Mouse (Mus musculus) heart, embryonic 16.5 days (tissue): ENCODE measurements around the gene Nipal4. TPM values are rescaled to one million over a fixed set of nuclear protein-coding genes. Genes with fewer than 3 reads are reported as not detected.
A peak's percentile ranks its signal among the peaks of the same experiment; 100 is the strongest.

Experiments
- ATAC-seq: fragments of 200-750 bp; cut with Nextera tagmentation; replicated peaks from 2 replicates; pipeline ENCODE4 v1.8.0; 2017; ENCODE audit warnings: moderate number of reproducible peaks; ENCODE audit not compliant: insufficient read depth, low FRiP score; ENCODE audit errors: extremely low read depth
- H3K27ac ChIP-seq: fragments of 300-500 bp; sonication (generic); 2 replicates; pipeline ENCODE4 v1.5.1; 2014; ENCODE audit warnings: mild to moderate bottlenecking, low read length, control low read depth, moderate library complexity
- H3K27me3 ChIP-seq: fragments of 300-500 bp; sonication (generic); 2 replicates; pipeline ENCODE4 v1.6.1; 2014; ENCODE audit warnings: low read length, mixed read lengths; ENCODE audit not compliant: control insufficient read depth, insufficient read depth
- H3K36me3 ChIP-seq: fragments of 300-500 bp; sonication (generic); 2 replicates; pipeline ENCODE4 v1.6.1; 2014; ENCODE audit not compliant: control insufficient read depth, insufficient read depth
- H3K4me1 ChIP-seq: fragments of 300-500 bp; sonication (generic); 2 replicates; pipeline ENCODE4 v1.6.1; 2014; ENCODE audit warnings: low read length, mixed read lengths; ENCODE audit not compliant: control insufficient read depth, insufficient read depth
- H3K4me2 ChIP-seq: fragments of 300-500 bp; sonication (generic); 2 replicates; pipeline ENCODE4 v1.6.1; 2014; ENCODE audit warnings: low read depth, mild to moderate bottlenecking, control low read depth, low read length
- H3K4me3 ChIP-seq: fragments of 300-500 bp; sonication (generic); 2 replicates; pipeline ENCODE4 v1.5.1; 2014; ENCODE audit warnings: mild to moderate bottlenecking, control low read depth, low read length
- H3K9ac ChIP-seq: fragments of 300-500 bp; sonication (generic); 2 replicates; pipeline ENCODE4 v1.6.1; 2014; ENCODE audit warnings: low read length, control low read depth
- H3K9me3 ChIP-seq: fragments of 300-500 bp; sonication (generic); replicated peaks from 2 replicates; pipeline ENCODE4 v1.6.1; 2016; ENCODE audit warnings: low read length; ENCODE audit not compliant: control insufficient read depth
- WGBS: fragments of 180-500 bp; shearing (Covaris S2); extraction: QIAGEN DNeasy Blood & Tissue Kit; methylation state at CpG from one replicate; pipeline ENCODE4 v1.1.7; 2014; 5-methylcytosine and 5-hydroxymethylcytosine counted together
- polyA plus RNA-seq: library from polyadenylated mRNA; unstranded; fragments of >200 nt; fragmentation: Nextera tagmentation; extraction: Ambion mirVana; gene quantifications from 2 replicates; pipeline ENCODE4 v1.2.1, GENCODE M21; 2015

The Nipal4 gene
- polyA plus RNA-seq, 1 experiment from 2014 or later = 4.9 TPM

- Histone ChIP-seq H3K36me3 (peaks cover 62% of the 10 kb centered on the region), H3K4me2 (no peak overlapping the region), H3K27ac (no peak overlapping the region), H3K4me1 (peaks cover 5% of the 10 kb centered on the region), H3K27me3 (no peaks in the 10 kb centered on the region), H3K9ac (no peak overlapping the region), H3K9me3 (no peaks in the 10 kb centered on the region), H3K4me3 (no peak overlapping the region)
- no peak for ATAC-seq
- WGBS = 83% methylated on average over 8 of the region's 8 CpGs
Measured at GRCm38 (mm10) chr11:46123328-46123866, 42.9 kb downstream of the Nipal4 start.

GRCm38 (mm10) chr11:46122875-46123274, 43.4 kb downstream of the Nipal4 start:
- H3K4me2 ChIP-seq = no peak overlapping the region
- H3K4me1 ChIP-seq = peaks cover 5% of the 10 kb centered on the region
- H3K27ac ChIP-seq = peak overlapping the region; percentile 34; the same call in 1 of the 2 replicates
- H3K27me3 ChIP-seq = no peaks in the 10 kb centered on the region
- ATAC-seq = no peak
- H3K36me3 ChIP-seq = peaks cover 64% of the 10 kb centered on the region
- H3K9me3 ChIP-seq = no peaks in the 10 kb centered on the region
- WGBS = 86% methylated on average over 4 of the region's 4 CpGs
- H3K4me3 ChIP-seq = no peak overlapping the region
- H3K9ac ChIP-seq = no peak overlapping the region

DNA sequence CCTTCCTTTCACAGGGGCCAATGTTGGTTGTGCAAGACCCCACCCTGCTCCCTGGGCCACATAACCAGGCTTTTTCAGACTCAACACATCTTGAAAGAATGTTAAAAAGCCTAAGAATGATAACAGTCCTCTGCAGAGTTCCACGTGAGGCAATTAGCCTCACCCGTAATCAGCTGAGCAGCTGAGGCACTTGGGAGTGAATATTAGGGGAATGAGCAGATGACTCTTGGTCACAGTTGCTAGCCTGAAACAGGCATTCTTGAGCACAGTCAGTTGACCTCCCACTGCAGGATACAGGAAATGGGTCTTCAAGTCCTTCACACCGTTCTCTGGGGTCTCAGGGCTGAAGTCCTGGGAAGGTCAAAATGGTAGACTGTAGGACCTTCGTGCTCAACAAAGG, 44.6 kb downstream of the Nipal4 start:
- H3K27ac ChIP-seq = 0 out of 2 replicates have a peak overlapping the region, but pooled peaks have one; percentile 31
- 63% methylated on average over 4 of the region's 4 CpGs for WGBS

GRCm38 (mm10) chr11:46120084-46120483, 46.2 kb downstream of the Nipal4 start:
- no peaks in the 10 kb centered on the region for H3K27me3 ChIP-seq
- ATAC-seq = no peak
- H3K36me3 ChIP-seq = peaks cover 61% of the 10 kb centered on the region
- no peak overlapping the region for H3K4me2 ChIP-seq
- 84% methylated on average over 10 of the region's 10 CpGs for WGBS
- H3K9me3 ChIP-seq = no peaks in the 10 kb centered on the region
- no peak overlapping the region for H3K4me3 ChIP-seq
- no peak overlapping the region for H3K9ac ChIP-seq
- H3K27ac ChIP-seq = no peak overlapping the region; the same call in 1 of the 2 replicates
- H3K4me1 ChIP-seq = peaks cover 5% of the 10 kb centered on the region

More for the DNA sequence above, 44.6 kb downstream of the Nipal4 start:
- Histone ChIP-seq H3K27me3 (no peaks in the 10 kb centered on the region), H3K36me3 (peaks cover 69% of the 10 kb centered on the region), H3K9me3 (no peaks in the 10 kb centered on the region), H3K4me1 (peaks cover 5% of the 10 kb centered on the region), H3K4me2 (no peak overlapping the region), H3K4me3 (no peak overlapping the region), H3K9ac (no peak overlapping the region)
- no peak for ATAC-seq

- H3K36me3 ChIP-seq = peaks cover 61% of the 10 kb centered on the region
- H3K27ac ChIP-seq = no peak overlapping the region; the same call in 1 of the 2 replicates
- H3K27me3 ChIP-seq = no peaks in the 10 kb centered on the region
- no peak overlapping the region for H3K4me2 ChIP-seq
- WGBS = 46% methylated on average over 4 of the region's 4 CpGs
- no peak for ATAC-seq
- peaks cover 5% of the 10 kb centered on the region for H3K4me1 ChIP-seq
- no peak overlapping the region for H3K9ac ChIP-seq
- H3K4me3 ChIP-seq = no peak overlapping the region
- H3K9me3 ChIP-seq = no peaks in the 10 kb centered on the region
Measured at GRCm38 (mm10) chr11:46119624-46120023, 46.7 kb downstream of the Nipal4 start.

DNA sequence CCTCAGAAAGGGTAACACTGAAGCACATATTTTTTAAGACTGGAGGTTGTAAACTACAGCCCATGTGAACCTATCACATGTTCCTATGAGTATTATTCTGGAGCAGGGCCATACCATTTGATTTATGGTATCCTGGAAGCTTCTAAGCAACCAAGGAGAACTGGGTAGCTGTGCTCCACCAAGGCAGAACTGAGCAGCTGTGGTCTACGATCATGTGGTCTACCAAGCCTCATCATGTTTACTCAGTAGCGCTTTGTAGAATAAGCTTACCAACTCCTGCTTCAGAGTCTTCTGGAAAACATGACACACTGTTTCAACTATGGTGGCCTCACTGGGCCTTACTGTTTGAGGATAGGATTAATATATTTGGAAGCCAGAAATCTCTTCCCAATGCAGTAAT, 49.8 kb downstream of the Nipal4 start:
- Histone ChIP-seq H3K9me3 (no peaks in the 10 kb centered on the region), H3K36me3 (peaks cover 52% of the 10 kb centered on the region), H3K4me2 (no peak overlapping the region), H3K4me1 (peaks cover 6% of the 10 kb centered on the region), H3K27ac (no peak overlapping the region), H3K27me3 (no peaks in the 10 kb centered on the region), H3K9ac (no peak overlapping the region), H3K4me3 (no peak overlapping the region)
- 85% methylated on average over 2 of the region's 2 CpGs for WGBS
- no peak for ATAC-seq

- no peak overlapping the region for H3K4me2 ChIP-seq
- H3K27me3 ChIP-seq = no peaks in the 10 kb centered on the region
- H3K9ac ChIP-seq = no peak overlapping the region
- WGBS = 70% methylated on average over 9 of the region's 9 CpGs
- H3K27ac ChIP-seq = peak overlapping the region; percentile 10; the same call in 1 of the 2 replicates
- H3K4me3 ChIP-seq = no peak overlapping the region
- peaks cover 44% of the 10 kb centered on the region for H3K36me3 ChIP-seq
- no peak for ATAC-seq
- H3K9me3 ChIP-seq = no peaks in the 10 kb centered on the region
- peaks cover 9% of the 10 kb centered on the region for H3K4me1 ChIP-seq
Measured at GRCm38 (mm10) chr11:46115411-46116173, 50.7 kb downstream of the Nipal4 start.

- H3K4me2 ChIP-seq = no peak overlapping the region
- H3K4me1 ChIP-seq = peaks cover 15% of the 10 kb centered on the region
- no peaks in the 10 kb centered on the region for H3K27me3 ChIP-seq
- no peak overlapping the region for H3K9ac ChIP-seq
- H3K9me3 ChIP-seq = no peaks in the 10 kb centered on the region
- ATAC-seq = no peak
- H3K27ac ChIP-seq = no peak overlapping the region
- WGBS = 79% methylated on average over 4 of the region's 4 CpGs
- H3K36me3 ChIP-seq = peaks cover 40% of the 10 kb centered on the region
- H3K4me3 ChIP-seq = no peak overlapping the region
Measured at GRCm38 (mm10) chr11:46115011-46115410, 51.3 kb downstream of the Nipal4 start.

GRCm38 (mm10) chr11:46114221-46114620, 52.1 kb downstream of the Nipal4 start:
- no peaks in the 10 kb centered on the region for H3K9me3 ChIP-seq
- no peak overlapping the region for H3K4me2 ChIP-seq
- WGBS = 83% methylated on average over 7 of the region's 7 CpGs
- no peak overlapping the region for H3K27ac ChIP-seq
- no peak overlapping the region for H3K4me3 ChIP-seq
- no peak overlapping the region for H3K9ac ChIP-seq
- H3K27me3 ChIP-seq = no peaks in the 10 kb centered on the region
- ATAC-seq = no peak
- peaks cover 20% of the 10 kb centered on the region for H3K4me1 ChIP-seq
- peaks cover 39% of the 10 kb centered on the region for H3K36me3 ChIP-seq
